ENCODE assay signal across 22 mouse cellular contexts in genomic region chr3:46538660-46539059, GRCm38 (mm10).
DNase-seq lines count a peak whose midpoint lies in the region; ATAC-seq and TF ChIP-seq lines count a peak whose summit lies in the region.
"Had no signal": no experiment of that assay in that cellular context is flagged by ENCODE, and none has a peak within 500 bp of the region (broad histone marks: within the 10 kb centered on the region; RNA-seq: fewer than 3 reads in every experiment).

No protein-coding gene starts in this region.

- no peak overlapping the region for H3K4me3 ChIP-seq in forebrain, postnatal 0 days (ENCODE audit: low read depth, low read length)
- H3K4me3 ChIP-seq in forebrain, embryonic 11.5 days (ENCODE audit: low read depth, low read length): no peak overlapping the region
- no peak overlapping the region for H3K4me3 ChIP-seq in midbrain, embryonic 14.5 days (replicated peaks; ENCODE audit: low read depth, low read length)
- H3K4me3 ChIP-seq: embryonic facial prominence, embryonic 10.5 days; heart, adult 2 months; heart, embryonic 12.5 days; hindbrain, embryonic 15.5 days had no signal

- no peaks in the 10 kb centered on the region for H3K4me1 ChIP-seq in forebrain, postnatal 0 days (ENCODE audit: insufficient read depth)
- H3K4me1 ChIP-seq in forebrain, embryonic 11.5 days (replicated peaks; ENCODE audit: control insufficient read depth, insufficient read depth, low read length): no peaks in the 10 kb centered on the region
- H3K4me1 ChIP-seq in midbrain, embryonic 14.5 days (ENCODE audit: control insufficient read depth, insufficient read depth, low read length): no peaks in the 10 kb centered on the region
- H3K4me1 ChIP-seq: embryonic facial prominence, embryonic 10.5 days; heart, embryonic 12.5 days; hindbrain, embryonic 15.5 days had no signal

- no peak overlapping the region for H3K9ac ChIP-seq in forebrain, postnatal 0 days
- no peak overlapping the region for H3K9ac ChIP-seq in forebrain, embryonic 11.5 days (ENCODE audit: low read length)
- H3K9ac ChIP-seq in midbrain, embryonic 14.5 days (replicated peaks; ENCODE audit: low read length): no peak overlapping the region
- H3K9ac ChIP-seq: heart, embryonic 12.5 days; hindbrain, embryonic 15.5 days had no signal

- H3K27ac ChIP-seq in forebrain, postnatal 0 days (ENCODE audit: low read depth, low read length): no peak overlapping the region
- H3K27ac ChIP-seq in forebrain, embryonic 11.5 days (ENCODE audit: low read depth, low read length): no peak overlapping the region
- H3K27ac ChIP-seq in midbrain, embryonic 14.5 days (replicated peaks; ENCODE audit: low read depth, low read length): no peak overlapping the region
- H3K27ac ChIP-seq: embryonic facial prominence, embryonic 10.5 days; heart, adult 2 months; hindbrain, embryonic 15.5 days had no signal

- no peak for TF ChIP-seq CTCF in forebrain, postnatal 0 days (IDR thresholded peaks at IDR 0.05; ENCODE audit: low read depth)

- 55% methylated on average over 3 of the region's 3 CpGs for WGBS in forebrain, postnatal 0 days
- 89% methylated on average over 3 of the region's 3 CpGs for WGBS in forebrain, embryonic 11.5 days
- 81% methylated on average over 3 of the region's 3 CpGs for WGBS in midbrain, embryonic 14.5 days

- H3K9me3 ChIP-seq in forebrain, postnatal 0 days (ENCODE audit: low read length): no peaks in the 10 kb centered on the region
- H3K9me3 ChIP-seq in forebrain, embryonic 11.5 days (ENCODE audit: control insufficient read depth, low read length): no peaks in the 10 kb centered on the region
- H3K9me3 ChIP-seq in midbrain, embryonic 14.5 days (ENCODE audit: control insufficient read depth, low read length): no peaks in the 10 kb centered on the region
- H3K9me3 ChIP-seq: embryonic facial prominence, embryonic 10.5 days; G1E; heart, embryonic 12.5 days; hindbrain, embryonic 15.5 days had no signal

- ATAC-seq in forebrain, postnatal 0 days: peak; percentile 64
- no peak for ATAC-seq in forebrain, embryonic 11.5 days (replicated peaks; ENCODE audit: low FRiP score)
- no peak for ATAC-seq in midbrain, embryonic 14.5 days (ENCODE audit: low FRiP score, low TSS enrichment)
- ATAC-seq: CD4-positive, CD25-positive, alpha-beta regulatory T cell, adult 4 months; forebrain, embryonic 14.5 days had no signal

- DNase-seq in forebrain, postnatal 0 days: peak; percentile 31
- DNase-seq in forebrain, embryonic 11.5 days (ENCODE audit: low spot score): no peak
- DNase-seq in layer of hippocampus, adult 18-20 months (ENCODE audit: low spot score in 2 of 2): peak; percentile 10 to 60
- no peak for DNase-seq in layer of hippocampus, postnatal 10 days (ENCODE audit: low spot score in 2 of 2)
- DNase-seq in brain, adult 2 months (ENCODE audit: low read depth, low spot score): peak; percentile 69
- peak; percentile 11 for DNase-seq in layer of hippocampus, adult 8-10 months (ENCODE audit: low spot score in 2 of 2)
- no peak for DNase-seq in thymus, postnatal 10 days (ENCODE audit: low spot score in 2 of 2)
- DNase-seq in midbrain, embryonic 14.5 days: no peak
- DNase-seq: adrenal gland, adult 8-10 months; adrenal gland, postnatal 36 days; B cell, adult 2 months; cerebellum, adult 18-20 months; cerebellum, adult 9-11 months; cerebellum, postnatal 36 days; gastrocnemius, postnatal 10 days; heart, adult 2 months had no signal

- H3K27me3 ChIP-seq in forebrain, postnatal 0 days (ENCODE audit: insufficient read depth, low read length): no peaks in the 10 kb centered on the region
- H3K27me3 ChIP-seq in forebrain, embryonic 11.5 days (ENCODE audit: control insufficient read depth, insufficient read depth, low read length): no peaks in the 10 kb centered on the region
- no peaks in the 10 kb centered on the region for H3K27me3 ChIP-seq in midbrain, embryonic 14.5 days (ENCODE audit: control insufficient read depth, insufficient read depth, low read length)
- H3K27me3 ChIP-seq: heart, embryonic 12.5 days; hindbrain, embryonic 15.5 days had no signal

- H3K4me2 ChIP-seq in forebrain, postnatal 0 days (ENCODE audit: low read depth): no peak overlapping the region
- H3K4me2 ChIP-seq in forebrain, embryonic 11.5 days (ENCODE audit: low read depth, low read length, severe bottlenecking): no peak overlapping the region
- H3K4me2 ChIP-seq in midbrain, embryonic 14.5 days (ENCODE audit: low read length): no peak overlapping the region
- H3K4me2 ChIP-seq: heart, embryonic 12.5 days; hindbrain, embryonic 15.5 days had no signal

- H3K36me3 ChIP-seq in forebrain, postnatal 0 days (ENCODE audit: insufficient read depth): no peaks in the 10 kb centered on the region
- H3K36me3 ChIP-seq in forebrain, embryonic 11.5 days (ENCODE audit: control insufficient read depth, insufficient read depth, low read length): no peaks in the 10 kb centered on the region
- no peaks in the 10 kb centered on the region for H3K36me3 ChIP-seq in midbrain, embryonic 14.5 days (ENCODE audit: control insufficient read depth, insufficient read depth, low read length)
- H3K36me3 ChIP-seq: embryonic facial prominence, embryonic 10.5 days; G1E; heart, embryonic 12.5 days; hindbrain, embryonic 15.5 days had no signal

Comparison
In these comparisons a context has a peak if more than half of its experiments do, and no peak if none do; other contexts are left out.
1. DNase-seq: peak in forebrain, postnatal 0 days (single experiment), layer of hippocampus, adult 18-20 months (2 of 2), brain, adult 2 months (single experiment) and layer of hippocampus, adult 8-10 months (2 of 2); none in forebrain, embryonic 11.5 days (single experiment), layer of hippocampus, postnatal 10 days (0 of 2), thymus, postnatal 10 days (0 of 2) and midbrain, embryonic 14.5 days (single experiment).